Mouse (Mus musculus) ES-CJ7 (cell line): Measurements from ENCODE around the gene I0C0044D17Rik.

Source experiments
- DNase-seq: peaks from one replicate; pipeline ENCODE4 v3.0.0; 2011; ENCODE audit warnings: low read depth, low spot score

I0C0044D17Rik gene

DNA sequence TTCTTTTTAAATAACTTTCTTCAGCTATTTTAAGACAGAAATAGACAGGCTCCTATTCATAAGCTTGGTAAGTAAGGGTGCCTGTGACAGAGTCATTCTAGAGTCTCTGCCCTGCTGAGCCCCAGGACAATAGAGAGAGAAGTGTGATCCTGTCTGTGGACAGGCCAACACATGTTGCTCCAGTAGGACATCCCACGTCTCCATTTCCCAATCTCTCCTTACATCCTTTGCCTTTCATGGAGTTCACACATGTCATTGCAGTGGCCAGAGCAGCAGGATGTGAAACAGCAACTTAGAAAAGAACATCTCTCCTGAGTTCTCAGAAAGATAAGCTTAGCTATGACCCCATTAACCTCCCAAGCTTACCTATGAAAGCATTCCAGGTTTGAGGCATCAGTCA is 8.1 kb upstream of the I0C0044D17Rik start:
- no peak for DNase-seq

DNA sequence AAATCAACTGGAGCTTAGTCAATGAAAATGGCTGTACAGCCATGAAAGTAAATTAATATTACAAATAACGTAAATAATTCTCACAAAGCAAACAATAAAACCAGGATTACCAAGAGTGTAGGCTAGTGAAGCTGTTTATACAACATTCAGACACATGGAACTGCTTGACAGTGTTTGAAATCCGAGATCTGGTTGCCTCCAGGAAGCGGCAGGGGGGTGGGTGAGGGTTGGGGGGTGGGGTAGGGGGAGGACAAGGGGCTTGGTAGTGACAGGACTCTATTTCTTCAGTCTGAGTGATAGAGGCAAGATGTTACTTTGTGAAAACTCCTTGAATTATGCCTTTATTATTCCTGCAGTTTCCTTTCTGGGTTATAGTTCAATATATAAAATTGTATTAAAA is 3.1 kb upstream of the I0C0044D17Rik start:
- DNase-seq: no peak

DNA sequence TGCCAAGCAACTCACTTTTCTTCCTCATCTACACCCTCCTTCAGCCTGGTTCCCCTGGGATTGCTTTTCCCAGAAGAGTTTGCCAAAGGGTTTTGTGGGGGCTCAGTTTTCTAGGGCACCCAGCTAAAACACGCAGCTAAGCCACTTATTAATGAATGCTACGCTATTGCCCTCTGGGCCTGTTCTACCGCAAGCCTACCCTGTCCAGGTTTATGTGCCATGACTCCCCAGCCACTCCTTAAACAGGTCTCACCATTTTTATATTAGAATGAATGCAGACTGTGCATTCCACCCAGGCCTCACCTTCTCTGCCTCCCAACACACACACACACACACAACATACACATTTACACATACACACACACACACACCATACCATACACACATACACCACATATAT is 593 bp downstream of the I0C0044D17Rik start:
- no peak for DNase-seq

- no peak for DNase-seq
Observed at GRCm38 (mm10) chr4:98822478-98822877, 1.2 kb downstream of the I0C0044D17Rik start.

DNA sequence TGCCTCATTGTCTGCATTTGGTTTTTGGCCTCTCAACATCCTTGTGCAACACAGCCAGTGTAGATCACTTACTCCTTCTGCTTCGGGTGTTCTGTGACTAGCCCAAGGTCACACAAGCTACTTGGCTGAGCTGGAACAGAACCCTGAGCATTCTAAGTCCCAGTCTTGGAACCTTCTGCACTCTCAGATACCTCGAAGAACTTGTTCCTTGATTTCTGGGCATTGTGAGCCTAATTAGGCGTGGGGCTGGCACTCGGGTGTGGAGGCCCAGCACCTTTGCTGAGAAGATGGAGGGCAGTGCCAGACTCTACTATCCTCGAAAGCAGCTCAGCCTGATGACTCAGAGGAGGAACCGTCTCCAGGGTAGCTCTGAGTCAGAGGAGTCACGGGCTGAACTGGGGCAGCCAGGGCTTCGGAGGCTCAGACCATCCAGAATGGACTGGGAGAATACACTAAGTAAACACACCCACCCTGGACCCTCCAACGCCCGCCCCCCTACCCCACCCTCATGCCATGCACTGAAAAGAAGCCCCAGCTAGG is 4.4 kb downstream of the I0C0044D17Rik start:
- no peak for DNase-seq

DNA sequence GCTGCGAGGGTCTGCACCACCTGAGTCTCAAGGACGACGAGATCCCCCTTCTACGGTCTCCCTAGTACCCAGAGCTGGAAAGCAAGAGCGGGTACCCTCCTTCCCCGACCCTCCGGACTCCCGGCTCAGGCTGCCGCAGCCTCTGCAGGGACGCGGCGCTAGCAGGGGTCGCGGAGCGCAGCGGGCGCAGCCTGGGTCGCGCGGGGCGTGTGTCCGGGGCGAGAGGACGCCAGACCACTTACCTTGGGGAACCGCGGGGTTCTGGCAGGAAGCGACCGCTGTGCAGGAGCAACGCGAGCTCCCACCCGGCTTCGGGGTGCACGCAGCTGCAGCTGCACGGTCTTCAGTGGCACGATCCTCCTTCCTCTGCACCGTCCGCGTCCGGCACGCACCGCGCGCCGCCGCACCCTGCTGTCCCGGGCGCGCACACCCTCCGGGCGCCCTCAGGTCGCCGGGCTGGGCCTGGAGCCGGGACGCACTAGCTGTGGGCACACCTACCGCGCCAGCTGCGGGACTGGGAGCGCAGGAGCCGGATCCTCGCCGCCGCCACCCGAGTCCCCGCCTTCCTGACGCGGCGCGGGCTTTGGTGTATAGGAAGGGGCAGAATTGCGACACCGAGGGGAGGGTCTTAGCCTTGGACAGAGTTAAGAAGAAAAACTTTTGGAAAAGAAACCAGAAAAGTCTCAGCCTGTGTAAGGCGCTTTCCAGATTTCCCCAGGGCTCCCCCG is 6.3 kb downstream of the I0C0044D17Rik start, which contains the start of gene Kank4:
Kank4 (minus strand) TSS at position 354 of the 728 bp plus-strand sequence.
- DNase-seq: peak; percentile 63

DNA sequence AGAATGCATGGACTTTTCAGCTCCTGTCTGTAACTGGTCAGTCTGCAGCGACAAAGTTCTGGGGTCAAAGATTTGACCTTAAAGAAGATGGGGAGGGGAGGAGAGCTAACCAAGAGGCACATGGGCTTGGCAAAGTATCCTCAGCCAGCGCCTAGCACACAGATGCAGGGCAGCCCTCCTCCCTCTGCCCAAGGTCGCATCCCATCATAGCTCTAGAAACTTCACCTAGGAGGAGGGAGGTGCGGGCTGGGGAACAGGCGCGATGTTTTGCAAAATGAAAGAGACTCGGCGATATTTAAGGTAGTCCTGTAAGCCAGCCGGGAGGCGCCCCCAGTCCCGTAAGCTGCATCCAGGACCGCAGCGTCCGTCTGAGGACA is 6.8 kb downstream of the I0C0044D17Rik start:
- no peak for DNase-seq

DNA sequence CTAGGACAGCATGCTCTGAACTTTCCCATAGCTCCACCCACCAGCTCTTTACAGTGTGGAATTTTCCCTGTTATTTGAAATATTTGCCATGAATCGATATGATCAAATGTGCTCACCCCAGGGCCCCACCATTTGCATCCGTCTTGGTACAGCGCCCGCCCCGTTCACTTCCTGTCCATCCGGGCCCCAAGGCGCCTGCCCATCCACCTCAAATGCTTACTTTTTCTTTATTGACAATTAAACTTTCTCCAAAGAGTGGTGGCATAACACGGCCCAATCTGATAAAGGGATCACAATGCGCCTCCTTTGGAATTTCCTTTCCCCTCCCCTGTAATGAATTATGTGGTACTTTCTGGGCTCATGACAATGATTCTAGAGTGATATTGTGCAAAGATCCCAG is 17.3 kb downstream of the I0C0044D17Rik start:
- DNase-seq: no peak

- DNase-seq: peak; percentile 61
Observed at GRCm38 (mm10) chr4:98805291-98806048, 18.2 kb downstream of the I0C0044D17Rik start.

DNA sequence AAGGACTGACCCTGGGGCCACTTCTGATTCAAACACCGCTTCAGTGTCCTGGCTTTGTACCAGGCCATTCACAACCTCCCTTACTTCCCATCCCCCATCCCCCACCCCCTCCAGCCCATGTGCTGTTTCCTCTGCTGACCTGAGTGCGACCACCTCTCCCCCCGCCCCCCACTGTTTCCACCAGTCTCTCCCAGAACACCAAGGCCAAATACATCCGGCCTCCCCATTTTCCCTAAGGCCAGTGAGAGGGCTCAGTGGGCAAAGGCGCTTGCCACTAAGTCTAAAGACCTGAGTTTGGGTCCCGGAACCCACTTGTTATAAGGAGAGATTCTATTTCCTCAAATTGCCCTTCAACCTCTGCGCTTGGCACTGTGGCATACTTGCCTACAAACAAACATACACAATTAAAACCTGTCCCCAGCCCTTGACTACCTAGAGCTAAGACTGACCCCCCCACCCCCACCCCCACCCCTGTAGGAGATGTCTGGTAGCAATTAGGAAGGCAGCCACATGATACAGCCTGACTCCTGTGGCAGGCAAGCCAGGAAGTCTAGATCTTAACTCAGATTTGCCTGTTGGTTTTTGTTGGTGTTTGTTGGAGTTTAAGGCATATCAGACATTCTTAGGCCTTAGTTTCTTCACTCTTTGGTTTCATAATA is 19.0 kb downstream of the I0C0044D17Rik start:
- peak; percentile 73 for DNase-seq

GRCm38 (mm10) chr4:98801775-98802174 is 21.9 kb downstream of the I0C0044D17Rik start:
- no peak for DNase-seq

- no peak for DNase-seq
Observed at GRCm38 (mm10) chr4:98800824-98801223, 22.8 kb downstream of the I0C0044D17Rik start.

DNA sequence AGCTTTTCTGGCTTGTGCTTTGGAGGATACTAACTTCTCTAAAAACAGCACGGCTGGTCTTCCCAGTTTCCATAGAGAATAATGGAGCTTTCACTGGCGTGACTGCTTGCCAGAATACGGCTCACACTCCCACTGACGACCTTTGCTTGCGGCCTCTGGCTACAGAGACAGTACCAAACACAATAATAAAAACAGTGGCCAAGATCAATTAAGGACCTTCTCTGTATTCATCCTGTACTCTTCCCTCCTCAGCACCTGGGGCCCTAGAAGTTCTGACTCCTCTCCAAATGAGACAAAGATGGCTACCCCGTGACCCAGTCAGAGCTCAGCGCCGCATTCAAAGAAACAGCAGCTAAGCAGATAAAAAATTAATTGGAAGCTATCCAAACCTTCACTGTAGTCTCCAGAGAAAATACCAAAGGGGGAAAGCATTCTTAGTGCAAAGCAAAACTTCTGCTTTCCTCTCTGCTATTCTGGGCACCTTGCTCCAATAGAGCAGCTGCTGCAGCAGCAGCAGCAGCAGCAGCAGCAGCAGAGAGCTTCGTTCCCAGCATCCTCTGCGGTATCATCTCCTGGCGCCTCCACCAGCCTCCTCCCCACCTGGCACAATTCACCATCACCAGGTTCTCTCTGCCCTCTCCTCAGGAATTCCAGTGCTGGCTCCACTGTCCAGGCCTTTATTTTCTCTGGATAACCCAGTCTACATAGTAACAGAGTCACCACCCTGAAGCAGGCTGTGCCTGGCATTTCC is 26.9 kb downstream of the I0C0044D17Rik start:
- no peak for DNase-seq

DNA sequence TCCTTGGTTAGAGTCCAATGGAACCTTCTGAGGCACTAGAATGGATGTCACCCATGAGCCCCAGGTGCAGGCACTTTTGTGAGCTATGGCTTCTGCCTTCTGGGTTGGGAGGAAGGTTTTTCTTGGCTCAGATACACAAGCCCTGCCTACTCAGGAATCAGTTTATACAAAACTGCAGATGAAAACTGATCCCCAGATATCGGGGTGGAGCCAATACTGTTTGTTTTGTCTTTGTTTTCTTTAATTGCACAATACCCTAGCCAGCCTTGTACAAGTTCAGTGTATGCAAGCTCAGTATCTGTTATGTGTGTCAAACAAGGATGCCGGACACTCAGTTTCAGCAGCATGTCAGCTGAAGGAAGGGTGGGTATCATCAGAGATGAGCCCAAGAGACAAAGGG is 28.4 kb downstream of the I0C0044D17Rik start:
- DNase-seq: no peak

- no peak for DNase-seq
Observed at GRCm38 (mm10) chr4:98793486-98793885, 30.2 kb downstream of the I0C0044D17Rik start.

DNA sequence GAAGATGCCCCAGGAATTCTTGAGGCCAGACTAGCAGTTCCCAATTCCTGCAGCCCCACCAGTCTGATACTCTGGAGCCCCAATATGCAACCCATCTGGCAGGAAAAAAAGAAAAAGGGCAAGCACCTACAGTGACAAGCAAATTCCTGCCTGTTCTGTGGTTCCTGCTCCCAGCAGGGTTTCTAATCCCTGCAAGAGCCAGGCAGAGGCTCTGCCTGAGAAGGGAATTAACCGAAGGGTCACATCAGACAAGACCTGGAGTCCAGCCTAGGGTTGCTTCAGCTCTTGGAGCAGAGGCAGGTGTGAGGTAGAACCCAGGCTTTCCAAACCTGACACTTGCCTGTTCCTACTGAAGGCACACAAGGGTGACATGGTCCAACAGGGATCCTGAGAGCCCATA is 32.9 kb downstream of the I0C0044D17Rik start:
- DNase-seq: no peak

GRCm38 (mm10) chr4:98789861-98790311 is 33.8 kb downstream of the I0C0044D17Rik start:
- peak; percentile 42 for DNase-seq

- DNase-seq: no peak
Observed at GRCm38 (mm10) chr4:98789133-98789765, 34.4 kb downstream of the I0C0044D17Rik start.

GRCm38 (mm10) chr4:98786281-98786680 is 37.4 kb downstream of the I0C0044D17Rik start:
- DNase-seq: peak; percentile 77

DNA sequence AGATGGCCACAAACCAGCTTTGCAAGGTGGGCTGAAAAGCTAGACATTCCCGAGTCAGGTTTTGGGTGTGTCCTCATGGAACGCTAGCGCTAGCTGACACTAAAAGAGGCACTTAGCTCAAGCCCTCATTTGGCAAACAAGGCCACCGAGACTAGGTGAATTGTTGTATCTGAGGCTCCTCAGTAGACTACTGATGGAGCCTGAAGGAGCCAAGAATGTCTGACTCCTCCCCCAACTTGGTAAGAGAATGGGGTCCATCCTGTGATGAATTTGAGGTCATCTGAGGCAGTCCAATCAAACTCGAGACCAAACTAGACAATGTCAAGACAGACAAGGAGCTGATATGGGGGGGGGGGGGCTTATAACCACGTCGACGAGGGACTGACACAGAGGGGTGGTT is 37.8 kb downstream of the I0C0044D17Rik start:
- peak; percentile 63 for DNase-seq

DNA sequence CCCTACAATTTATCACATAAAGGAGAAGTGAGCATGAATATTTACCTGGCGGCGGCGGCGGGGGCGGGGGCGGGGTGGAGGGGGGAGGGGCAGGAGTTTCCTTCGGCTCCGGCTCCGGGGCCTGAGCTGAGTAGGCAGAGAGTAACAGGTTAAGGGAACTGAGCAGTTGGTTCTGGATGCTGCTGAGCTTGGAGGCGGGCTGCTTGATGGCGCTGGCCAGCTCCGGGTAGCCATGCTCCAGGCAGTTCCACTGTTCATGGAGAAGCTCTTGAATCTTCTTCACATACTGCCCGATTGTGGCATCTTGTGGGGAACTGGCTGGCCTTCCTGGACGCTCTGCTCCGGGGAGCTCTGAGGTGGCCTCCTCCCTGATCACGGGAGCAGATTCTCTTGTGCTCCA is 45.4 kb downstream of the I0C0044D17Rik start:
- DNase-seq: no peak
